In genomic region chr11:70219873-70220272, GRCm38 (mm10) we compare ENCODE assay signal across 9 mouse cellular contexts. TPM values are rescaled to one million over a fixed set of nuclear protein-coding genes. Genes with fewer than 3 reads are reported as not detected.
DNase-seq lines count a peak whose midpoint lies in the region; ATAC-seq and TF ChIP-seq lines count a peak whose summit lies in the region.
"Had no signal": no experiment of that assay in that cellular context is flagged by ENCODE, and none has a peak within 500 bp of the region (broad histone marks: within the 10 kb centered on the region; RNA-seq: fewer than 3 reads in every experiment).

No protein-coding gene starts in this region.

- no peak for DNase-seq in lung, postnatal 4 days
- peak; percentile 56 for DNase-seq in fat pad, adult 2 months (ENCODE audit: extremely low read depth, low read depth, low spot score)
- no peak for DNase-seq in limb, embryonic 11.5 days (ENCODE audit: low spot score)
- no peak for DNase-seq in left cerebral cortex, adult 11 months (ENCODE audit: low spot score)
- DNase-seq in left cerebral cortex, postnatal 10 days (ENCODE audit: extremely low spot score in 1 of 2, low spot score in 2 of 2), result no peak
- DNase-seq in urinary bladder, postnatal 10 days (ENCODE audit: low spot score), result no peak
- DNase-seq: thymus, postnatal 25 days had no signal

- peaks cover 5% of the 10 kb centered on the region; the same call in 1 of the 2 replicates for H3K4me1 ChIP-seq in lung, embryonic 16.5 days (replicated peaks; ENCODE audit: control insufficient read depth, insufficient read depth, low read length)
- H3K4me1 ChIP-seq in limb, embryonic 11.5 days (ENCODE audit: control insufficient read depth, insufficient read depth, low read length), result peaks cover under 1% of the 10 kb centered on the region; the same call in 1 of the 2 replicates
- peaks cover 23% of the 10 kb centered on the region for H3K4me1 ChIP-seq in olfactory bulb, adult 2 months (ENCODE audit: control insufficient read depth, insufficient read depth, low read length)

- TF ChIP-seq POLR2A in olfactory bulb, adult 2 months (IDR thresholded peaks at IDR 0.05; ENCODE audit: insufficient read depth, low read depth, low read length), result no peak

- H3K27me3 ChIP-seq in lung, embryonic 16.5 days (ENCODE audit: control insufficient read depth, insufficient read depth, low read depth, low read length), result peaks cover 15% of the 10 kb centered on the region
- peaks cover 19% of the 10 kb centered on the region for H3K27me3 ChIP-seq in limb, embryonic 11.5 days (ENCODE audit: control insufficient read depth, insufficient read depth, low read length)

- no peak for ATAC-seq in lung, embryonic 16.5 days (ENCODE audit: low read depth)
- no peak for ATAC-seq in limb, embryonic 11.5 days (ENCODE audit: insufficient number of reproducible peaks, low FRiP score, low TSS enrichment, low read depth)

- no peak overlapping the region for H3K27ac ChIP-seq in lung, embryonic 16.5 days (ENCODE audit: low read length)
- no peak overlapping the region for H3K27ac ChIP-seq in limb, embryonic 11.5 days (replicated peaks; ENCODE audit: low read depth, low read length)
- H3K27ac ChIP-seq in olfactory bulb, adult 2 months (ENCODE audit: insufficient read depth, low read depth, low read length), result peak overlapping the region; percentile 67

- H3K9ac ChIP-seq in lung, embryonic 16.5 days (ENCODE audit: low read length), result peak overlapping the region; percentile 75
- H3K9ac ChIP-seq in limb, embryonic 11.5 days (ENCODE audit: low read length), result peak overlapping the region; percentile 80

- no peaks in the 10 kb centered on the region for H3K9me3 ChIP-seq in lung, embryonic 16.5 days (ENCODE audit: control insufficient read depth, low read length)
- H3K9me3 ChIP-seq in limb, embryonic 11.5 days (ENCODE audit: control insufficient read depth, low read length), result no peaks in the 10 kb centered on the region

- intact Hi-C loops in left cerebral cortex, postnatal 10 days (cut with DNase I), result loop anchor here (10.0 kb wide), 1 partner anchor 285 kb away; the partner anchor contains the start of gene Ybx2

- 63% methylated on average over 7 of the region's 7 CpGs for WGBS in lung, embryonic 16.5 days
- 57% methylated on average over 7 of the region's 7 CpGs for WGBS in limb, embryonic 11.5 days
- WGBS in olfactory bulb, adult 2 months, result 43% methylated on average over 7 of the region's 7 CpGs

- no peaks in the 10 kb centered on the region for H3K36me3 ChIP-seq in lung, embryonic 16.5 days (ENCODE audit: control insufficient read depth, insufficient read depth, low read length)
- peaks cover 2% of the 10 kb centered on the region; the same call in 1 of the 2 replicates for H3K36me3 ChIP-seq in limb, embryonic 11.5 days (ENCODE audit: control insufficient read depth, insufficient read depth, low read length)

- H3K4me3 ChIP-seq in lung, embryonic 16.5 days (ENCODE audit: low read length), result peak overlapping the region; percentile 58
- peak overlapping the region; percentile 54 for H3K4me3 ChIP-seq in limb, embryonic 11.5 days (ENCODE audit: low read depth, low read length)
- H3K4me3 ChIP-seq in olfactory bulb, adult 2 months (ENCODE audit: insufficient read depth, low read depth, low read length), result peak overlapping the region; percentile 67

- TF ChIP-seq CTCF in olfactory bulb, adult 2 months (IDR thresholded peaks at IDR 0.05; ENCODE audit: insufficient read depth, low read depth, low read length), result no peak

- peak overlapping the region; percentile 95 for H3K4me2 ChIP-seq in lung, embryonic 16.5 days (ENCODE audit: low read depth, low read length)
- H3K4me2 ChIP-seq in limb, embryonic 11.5 days (ENCODE audit: low read depth, severe bottlenecking), result peak overlapping the region; percentile 91

RNA-seq across cellular contexts. Expression of gene Slc16a13, which starts 1.0 kb away (rescaled TPM):
- 6.0 and 6.9 TPM in 2 replicates for polyA plus RNA-seq in lung, embryonic 16.5 days (2015; fragmentation: Nextera tagmentation; extraction: Ambion mirVana)
- 17.0 and 17.8 TPM in 2 replicates for polyA plus RNA-seq in limb, embryonic 11.5 days (2014; fragmentation: Nextera tagmentation; extraction: Ambion mirVana)
- polyA plus RNA-seq in olfactory bulb, adult 2 months (2012; ENCODE audit: insufficient read depth, insufficient read length, low replicate concordance, missing spikeins), result not detected in 2 replicates
- 10 to 100 TPM in 1 of 2 experiments, 1 to 10 TPM in 1; 8.9 to 10.6 TPM for total RNA-seq in left cerebral cortex, postnatal 10 days (2021)

RNA-seq across cellular contexts. Expression of gene Slc16a11, which starts 7.3 kb away (rescaled TPM):
- polyA plus RNA-seq in lung, embryonic 16.5 days (2015; fragmentation: Nextera tagmentation; extraction: Ambion mirVana), result 0.48 and 1.1 TPM in 2 replicates
- 0.21 and 0.67 TPM in 2 replicates for polyA plus RNA-seq in limb, embryonic 11.5 days (2014; fragmentation: Nextera tagmentation; extraction: Ambion mirVana)
- not detected in 2 replicates for polyA plus RNA-seq in olfactory bulb, adult 2 months (2012; ENCODE audit: insufficient read depth, insufficient read length, low replicate concordance, missing spikeins)
- 10 to 100 TPM; 33.9 to 37.1 TPM for total RNA-seq in left cerebral cortex, postnatal 10 days (2021)

RNA-seq across cellular contexts. Expression of gene Bcl6b, which starts 9.7 kb away (rescaled TPM):
- polyA plus RNA-seq in lung, embryonic 16.5 days (2015; fragmentation: Nextera tagmentation; extraction: Ambion mirVana), result 36.2 and 37.1 TPM in 2 replicates
- 7.3 and 7.5 TPM in 2 replicates for polyA plus RNA-seq in limb, embryonic 11.5 days (2014; fragmentation: Nextera tagmentation; extraction: Ambion mirVana)
- polyA plus RNA-seq in olfactory bulb, adult 2 months (2012; ENCODE audit: insufficient read depth, insufficient read length, low replicate concordance, missing spikeins), result not detected in 2 replicates
- total RNA-seq in left cerebral cortex, postnatal 10 days (2021), result 1 to 10 TPM; 7.1 to 8.6 TPM

RNA-seq across cellular contexts. Expression of gene 0610010K14Rik, which starts 17.8 kb away (rescaled TPM):
- 163 and 167 TPM in 2 replicates for polyA plus RNA-seq in lung, embryonic 16.5 days (2015; fragmentation: Nextera tagmentation; extraction: Ambion mirVana)
- 216 and 218 TPM in 2 replicates for polyA plus RNA-seq in limb, embryonic 11.5 days (2014; fragmentation: Nextera tagmentation; extraction: Ambion mirVana)
- polyA plus RNA-seq in olfactory bulb, adult 2 months (2012; ENCODE audit: insufficient read depth, insufficient read length, low replicate concordance, missing spikeins), result not detected in 2 replicates
- 10 to 100 TPM; 53.7 to 54.1 TPM for total RNA-seq in left cerebral cortex, postnatal 10 days (2021)

RNA-seq across cellular contexts. Expression of gene Gm21988, which starts 19.8 kb away (rescaled TPM):
- polyA plus RNA-seq in lung, embryonic 16.5 days (2015; fragmentation: Nextera tagmentation; extraction: Ambion mirVana), result 10.3 and 10.7 TPM in 2 replicates
- polyA plus RNA-seq in limb, embryonic 11.5 days (2014; fragmentation: Nextera tagmentation; extraction: Ambion mirVana), result 8.2 and 10.5 TPM in 2 replicates
- not detected in 2 replicates for polyA plus RNA-seq in olfactory bulb, adult 2 months (2012; ENCODE audit: insufficient read depth, insufficient read length, low replicate concordance, missing spikeins)
- 1 to 10 TPM; 6.0 to 8.7 TPM for total RNA-seq in left cerebral cortex, postnatal 10 days (2021)
